Mouse (Mus musculus) midbrain, embryonic 13.5 days (tissue): Measurements from ENCODE around the gene Tbc1d10c. TPM values are rescaled to one million over a fixed set of nuclear protein-coding genes. Genes with fewer than 3 reads are reported as not detected.

Source experiments
- ATAC-seq: fragments of 200-750 bp; cut with Nextera tagmentation; 2 replicates; pipeline ENCODE4 v1.8.0; 2017; ENCODE audit warnings: mild to moderate bottlenecking, moderate TSS enrichment, moderate library complexity
- H3K27ac ChIP-seq: fragments of 300-500 bp; sonication (generic); 2 replicates; pipeline ENCODE4 v1.5.1; 2015; ENCODE audit warnings: inconsistent platforms, mild to moderate bottlenecking, moderate library complexity
- H3K27me3 ChIP-seq: fragments of 300-500 bp; sonication (generic); 2 replicates; pipeline ENCODE4 v1.6.1; 2015; ENCODE audit warnings: mild to moderate bottlenecking, inconsistent platforms
- H3K36me3 ChIP-seq: fragments of 300-500 bp; sonication (generic); 2 replicates; pipeline ENCODE4 v1.6.1; 2015; ENCODE audit warnings: mild to moderate bottlenecking, inconsistent platforms
- H3K4me1 ChIP-seq: fragments of 300-500 bp; sonication (generic); replicated peaks from 2 replicates; pipeline ENCODE4 v1.6.1; 2015; ENCODE audit warnings: inconsistent platforms
- H3K4me2 ChIP-seq: fragments of 300-500 bp; sonication (generic); replicated peaks from 2 replicates; pipeline ENCODE4 v1.6.1; 2015; ENCODE audit warnings: moderate library complexity, mild to moderate bottlenecking, inconsistent platforms
- H3K4me3 ChIP-seq: fragments of 300-500 bp; sonication (generic); replicated peaks from 2 replicates; pipeline ENCODE4 v1.5.1; 2015; ENCODE audit warnings: mild to moderate bottlenecking, inconsistent platforms
- H3K9ac ChIP-seq: fragments of 300-500 bp; sonication (generic); replicated peaks from 2 replicates; pipeline ENCODE4 v1.6.1; 2015; ENCODE audit warnings: mild to moderate bottlenecking, inconsistent platforms
- H3K9me3 ChIP-seq: fragments of 300-500 bp; sonication (generic); 2 replicates; pipeline ENCODE4 v1.6.1; 2016; ENCODE audit warnings: mild to moderate bottlenecking, inconsistent platforms
- WGBS: fragments of 180-500 bp; shearing (Covaris S2); methylation state at CpG from one replicate; pipeline ENCODE4 v1.1.7; 2015; 5-methylcytosine and 5-hydroxymethylcytosine counted together
- polyA plus RNA-seq: library from polyadenylated mRNA; unstranded; fragments of >200 nt; fragmentation: Nextera tagmentation; extraction: Ambion mirVana; gene quantifications from 2 replicates; pipeline ENCODE4 v1.2.1, GENCODE M21; 2015

Tbc1d10c gene
- polyA plus RNA-seq, 1 experiment from 2014 or later = 0.78 TPM

DNA sequence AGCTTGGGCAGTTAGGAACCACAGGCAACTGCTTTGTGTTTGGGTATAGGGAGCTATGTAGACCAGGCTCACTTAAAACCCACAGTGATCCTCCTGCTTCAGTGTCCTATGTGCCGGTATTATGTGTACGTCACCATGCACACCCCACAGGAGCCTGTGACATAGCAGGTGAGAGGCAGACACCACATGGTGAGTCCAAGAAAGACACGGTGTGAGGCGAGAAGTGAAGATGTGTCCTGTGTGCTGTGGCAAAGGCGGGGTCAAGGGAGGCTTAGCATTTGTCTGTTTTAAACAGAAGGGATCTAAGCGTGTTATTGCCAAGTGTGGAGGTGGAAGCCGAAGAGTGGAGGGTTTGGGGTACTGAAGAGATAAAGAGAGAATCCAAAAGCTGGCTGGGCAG is 35.7 kb upstream of the Tbc1d10c start:
- no peak overlapping the region for H3K27ac ChIP-seq
- H3K9me3 ChIP-seq = no peaks in the 10 kb centered on the region
- no peak overlapping the region for H3K4me3 ChIP-seq
- H3K27me3 ChIP-seq = peaks cover 37% of the 10 kb centered on the region
- WGBS = 85% methylated on average over 7 of the region's 7 CpGs
- H3K4me1 ChIP-seq = peaks cover 4% of the 10 kb centered on the region
- no peaks in the 10 kb centered on the region for H3K36me3 ChIP-seq
- no peak overlapping the region for H3K9ac ChIP-seq
- no peak overlapping the region for H3K4me2 ChIP-seq
- ATAC-seq = no peak

- H3K4me3 ChIP-seq = no peak overlapping the region
- no peak for ATAC-seq
- H3K36me3 ChIP-seq = no peaks in the 10 kb centered on the region
- no peak overlapping the region for H3K4me2 ChIP-seq
- 87% methylated on average over 11 of the region's 11 CpGs for WGBS
- H3K27me3 ChIP-seq = peaks cover 34% of the 10 kb centered on the region
- 0 out of 2 replicates have a peak, but pooled peaks cover 2% of the 10 kb centered on the region for H3K4me1 ChIP-seq
- H3K27ac ChIP-seq = no peak overlapping the region
- H3K9me3 ChIP-seq = no peaks in the 10 kb centered on the region
- H3K9ac ChIP-seq = no peak overlapping the region
Observed at GRCm38 (mm10) chr19:4222165-4222564, 31.1 kb upstream of the Tbc1d10c start.

GRCm38 (mm10) chr19:4220957-4221743 is 30.1 kb upstream of the Tbc1d10c start:
- Histone ChIP-seq H3K9ac (no peak overlapping the region), H3K36me3 (no peaks in the 10 kb centered on the region), H3K27ac (no peak overlapping the region), H3K4me1 (peaks cover 9% of the 10 kb centered on the region; the same call in 1 of the 2 replicates), H3K4me2 (no peak overlapping the region), H3K4me3 (no peak overlapping the region), H3K9me3 (no peaks in the 10 kb centered on the region), H3K27me3 (peaks cover 42% of the 10 kb centered on the region)
- ATAC-seq = no peak
- 50% methylated on average over 14 of the region's 14 CpGs for WGBS

GRCm38 (mm10) chr19:4220416-4220815 is 29.3 kb upstream of the Tbc1d10c start:
- Histone ChIP-seq H3K4me3 (no peak overlapping the region), H3K4me1 (peaks cover 13% of the 10 kb centered on the region), H3K27me3 (peaks cover 46% of the 10 kb centered on the region), H3K9ac (peak overlapping the region; percentile 44; the same call in 1 of the 2 replicates), H3K36me3 (no peaks in the 10 kb centered on the region), H3K4me2 (no peak overlapping the region), H3K27ac (no peak overlapping the region), H3K9me3 (no peaks in the 10 kb centered on the region)
- ATAC-seq = peak; percentile 51; the same call in 1 of the 2 replicates
- WGBS = 43% methylated on average over 4 of the region's 4 CpGs

- Histone ChIP-seq H3K27me3 (peaks cover 51% of the 10 kb centered on the region), H3K36me3 (no peaks in the 10 kb centered on the region), H3K9ac (peak overlapping the region; percentile 44; the same call in 1 of the 2 replicates), H3K27ac (no peak overlapping the region), H3K4me3 (no peak overlapping the region), H3K4me2 (no peak overlapping the region), H3K4me1 (peaks cover 18% of the 10 kb centered on the region), H3K9me3 (no peaks in the 10 kb centered on the region)
- ATAC-seq = no peak
- WGBS = 81% methylated on average over 6 of the region's 6 CpGs
Observed at GRCm38 (mm10) chr19:4219943-4220342, 28.9 kb upstream of the Tbc1d10c start.

DNA sequence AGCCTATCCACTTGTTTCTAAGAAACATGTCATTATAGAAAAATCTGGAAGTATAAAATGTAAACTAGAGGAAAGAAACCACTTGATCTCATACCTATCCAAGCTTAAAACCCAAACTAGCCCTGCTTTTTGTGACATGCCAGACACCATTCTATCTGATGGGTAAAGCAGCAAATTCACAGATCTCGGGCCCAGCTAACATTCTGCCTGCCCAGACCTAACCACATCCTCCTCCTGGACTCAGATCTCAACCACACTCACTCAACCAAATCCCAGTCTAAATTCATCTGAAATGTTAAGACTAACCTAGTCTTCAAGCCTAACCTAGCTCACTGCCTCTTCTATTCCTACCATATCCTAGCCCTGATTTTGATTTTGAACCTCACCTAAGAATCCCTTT is 27.7 kb upstream of the Tbc1d10c start:
- Histone ChIP-seq H3K4me1 (peaks cover 30% of the 10 kb centered on the region), H3K4me2 (no peak overlapping the region), H3K27ac (no peak overlapping the region), H3K9ac (no peak overlapping the region), H3K9me3 (no peaks in the 10 kb centered on the region), H3K27me3 (peaks cover 62% of the 10 kb centered on the region), H3K36me3 (no peaks in the 10 kb centered on the region), H3K4me3 (no peak overlapping the region)
- 74% methylated on average over 1 of the region's 1 CpGs for WGBS
- ATAC-seq = no peak

- ATAC-seq = no peak
- Histone ChIP-seq H3K4me2 (no peak overlapping the region), H3K9ac (no peak overlapping the region), H3K27me3 (peaks cover 67% of the 10 kb centered on the region), H3K27ac (no peak overlapping the region), H3K4me1 (peaks cover 35% of the 10 kb centered on the region), H3K36me3 (no peaks in the 10 kb centered on the region), H3K4me3 (no peak overlapping the region), H3K9me3 (no peaks in the 10 kb centered on the region)
- 88% methylated on average over 11 of the region's 11 CpGs for WGBS
Observed at GRCm38 (mm10) chr19:4218293-4218692, 27.2 kb upstream of the Tbc1d10c start.

- Histone ChIP-seq H3K27ac (no peak overlapping the region), H3K4me1 (peaks cover 39% of the 10 kb centered on the region), H3K27me3 (peaks cover 72% of the 10 kb centered on the region), H3K9ac (no peak overlapping the region), H3K4me2 (no peak overlapping the region), H3K36me3 (no peaks in the 10 kb centered on the region), H3K4me3 (no peak overlapping the region), H3K9me3 (no peaks in the 10 kb centered on the region)
- ATAC-seq = no peak
- 44% methylated on average over 3 of the region's 3 CpGs for WGBS
Observed at GRCm38 (mm10) chr19:4217855-4218254, 26.8 kb upstream of the Tbc1d10c start.

GRCm38 (mm10) chr19:4217140-4217539 is 26.1 kb upstream of the Tbc1d10c start:
- Histone ChIP-seq H3K4me1 (peaks cover 44% of the 10 kb centered on the region), H3K4me3 (no peak overlapping the region), H3K27ac (no peak overlapping the region), H3K27me3 (peaks cover 78% of the 10 kb centered on the region), H3K9ac (no peak overlapping the region), H3K36me3 (no peaks in the 10 kb centered on the region), H3K4me2 (no peak overlapping the region), H3K9me3 (no peaks in the 10 kb centered on the region)
- WGBS = 15% methylated on average over 5 of the region's 5 CpGs
- ATAC-seq = no peak

GRCm38 (mm10) chr19:4216041-4216685 is 25.1 kb upstream of the Tbc1d10c start:
- Histone ChIP-seq H3K27me3 (peaks cover 80% of the 10 kb centered on the region), H3K4me2 (peak overlapping the region; percentile 28), H3K9me3 (no peaks in the 10 kb centered on the region), H3K36me3 (no peaks in the 10 kb centered on the region), H3K4me1 (peaks cover 44% of the 10 kb centered on the region), H3K9ac (no peak overlapping the region; the same call in 1 of the 2 replicates), H3K27ac (no peak overlapping the region), H3K4me3 (no peak overlapping the region; the same call in 1 of the 2 replicates)
- 21% methylated on average over 14 of the region's 14 CpGs for WGBS
- ATAC-seq = no peak

- Histone ChIP-seq H3K4me1 (peaks cover 44% of the 10 kb centered on the region), H3K36me3 (no peaks in the 10 kb centered on the region), H3K9ac (peak overlapping the region; percentile 73), H3K9me3 (no peaks in the 10 kb centered on the region), H3K27ac (no peak overlapping the region), H3K4me2 (peak overlapping the region; percentile 96), H3K27me3 (peaks cover 84% of the 10 kb centered on the region), H3K4me3 (peak overlapping the region; percentile 56)
- ATAC-seq = no peak
- 14% methylated on average over 10 of the region's 21 CpGs for WGBS
Observed at GRCm38 (mm10) chr19:4215451-4215840, 24.4 kb upstream of the Tbc1d10c start.

DNA sequence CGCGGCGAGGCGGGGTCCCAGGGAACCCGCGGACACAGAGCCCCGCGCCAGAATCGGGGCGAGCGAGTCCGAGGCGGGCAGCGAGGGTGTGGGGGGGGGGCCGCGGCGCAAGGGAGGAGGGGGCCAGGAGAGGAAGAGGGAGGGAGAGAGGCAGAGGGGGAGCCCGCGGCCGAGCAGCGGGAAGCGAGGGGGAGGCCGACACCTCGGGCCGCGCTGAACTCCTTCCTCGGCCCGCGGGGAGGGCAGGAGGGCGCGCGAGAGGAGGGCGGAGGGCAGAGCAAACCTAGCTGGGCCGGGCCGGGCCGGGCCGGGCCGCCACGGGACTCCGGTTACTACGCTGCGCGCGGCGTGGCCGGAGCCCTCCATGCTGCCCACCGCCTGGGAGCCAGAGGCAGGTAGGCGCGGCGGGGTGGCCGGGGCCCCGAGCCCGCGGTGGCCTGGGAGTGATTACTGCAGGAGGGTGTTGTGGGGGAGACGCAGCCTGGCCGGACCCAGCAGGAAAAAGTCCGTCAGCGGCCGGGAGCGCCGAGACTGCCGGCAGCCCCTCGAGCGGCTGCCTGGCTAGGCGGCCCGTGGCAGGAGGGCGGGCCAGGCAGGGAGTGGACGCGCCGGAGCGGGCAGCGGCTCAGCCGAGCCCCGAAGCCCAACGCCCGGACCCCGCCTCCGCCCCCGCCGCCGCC is 23.8 kb upstream of the Tbc1d10c start:
- peak; percentile 12; the same call in 1 of the 2 replicates for ATAC-seq
- Histone ChIP-seq H3K27me3 (peaks cover 84% of the 10 kb centered on the region), H3K4me1 (peaks cover 44% of the 10 kb centered on the region), H3K9ac (peak overlapping the region; percentile 73), H3K36me3 (no peaks in the 10 kb centered on the region), H3K27ac (no peak overlapping the region), H3K4me2 (peak overlapping the region; percentile 96), H3K4me3 (peak overlapping the region; percentile 56), H3K9me3 (no peaks in the 10 kb centered on the region)
- 0% methylated on average over 57 of the region's 81 CpGs for WGBS
